Mouse (Mus musculus) MEL (cell line): ENCODE data around the gene Ptpre. TPM values are rescaled to one million over a fixed set of nuclear protein-coding genes. Genes with fewer than 3 reads are reported as not detected.

Experiments used
- DNase-seq: peaks from one replicate; pipeline ENCODE4 v3.0.0; 2011; ENCODE audit warnings: low read depth, low spot score
- H3K27ac ChIP-seq: 2 replicates; pipeline ENCODE4 v1.5.1; 2012; ENCODE audit warnings: low read depth, mild to moderate bottlenecking, control low read depth, low read length, moderate library complexity; ENCODE audit not compliant: control insufficient read depth
- H3K27me3 ChIP-seq, 2 experiments: fragments of 150-350 bp in 1 of 2; sonication (generic) in 1 of 2; 2 replicates each; pipeline ENCODE4 v1.6.1; 2012; ENCODE audit warnings: low read length in 2 of 2, mild to moderate bottlenecking in 2 of 2, improper control_type of control experiment in 1 of 2, moderate library complexity in 1 of 2; ENCODE audit not compliant: insufficient read depth in 2 of 2, control insufficient read depth in 1 of 2
- H3K36me3 ChIP-seq, 2 experiments: 2 replicates each; pipeline ENCODE4 v1.6.1; 2012 to 2014; ENCODE audit warnings: low read length in 2 of 2, improper control_type of control experiment in 1 of 2, inconsistent platforms in 1 of 2, mild to moderate bottlenecking in 1 of 2; ENCODE audit not compliant: insufficient read depth in 2 of 2, control insufficient read depth in 1 of 2
- H3K4me1 ChIP-seq, 2 experiments: fragments of 150-350 bp in 1 of 2; sonication (generic) in 1 of 2; 2 replicates each; pipeline ENCODE4 v1.6.1; 2012; ENCODE audit warnings: low read length in 2 of 2, improper control_type of control experiment in 1 of 2, mild to moderate bottlenecking in 1 of 2; ENCODE audit not compliant: insufficient read depth in 2 of 2, control insufficient read depth in 1 of 2
- H3K4me3 ChIP-seq, 2 experiments: fragments of 150-350 bp in 1 of 2; sonication (generic) in 1 of 2; 2 replicates each; pipeline ENCODE4 v1.5.1; 2012; ENCODE audit warnings: low read depth in 2 of 2, low read length in 2 of 2, mild to moderate bottlenecking in 2 of 2, moderate library complexity in 2 of 2, control low read depth in 1 of 2, improper control_type of control experiment in 1 of 2; ENCODE audit not compliant: control insufficient read depth in 1 of 2, insufficient read depth in 1 of 2
- H3K79me2 ChIP-seq: 2 replicates; pipeline ENCODE4 v1.6.1; 2012; ENCODE audit warnings: mild to moderate bottlenecking, low read length, moderate library complexity; ENCODE audit not compliant: control insufficient read depth, poor library complexity, insufficient read depth
- H3K9ac ChIP-seq: 2 replicates; pipeline ENCODE4 v1.6.1; 2012; ENCODE audit warnings: low read depth, mild to moderate bottlenecking, control low read depth, low read length, moderate library complexity; ENCODE audit not compliant: control insufficient read depth, poor library complexity, severe bottlenecking
- H3K9me3 ChIP-seq: fragments of 150-350 bp; sonication (generic); replicated peaks from 2 replicates; pipeline ENCODE4 v1.6.1; 2012; ENCODE audit warnings: mild to moderate bottlenecking, low read length, improper control_type of control experiment, moderate library complexity; ENCODE audit not compliant: insufficient read depth
- CHD1 ChIP-seq: IDR thresholded peaks from 2 replicates; pipeline ENCODE4 v1.6.1; 2012; ENCODE audit warnings: low read depth, mild to moderate bottlenecking, inconsistent platforms, low read length, improper control_type of control experiment
- CHD2 ChIP-seq: IDR thresholded peaks from 2 replicates; pipeline ENCODE4 v1.6.1; 2011; ENCODE audit warnings: low read length, improper control_type of control experiment
- CTCF ChIP-seq, 3 experiments: IDR thresholded peaks in 2 of 3; conservative IDR thresholded peaks in 1 of 3; 2 replicates each; pipeline ENCODE4 v1.5.1; 2011 to 2012; ENCODE audit warnings: low read length in 3 of 3, low read depth in 2 of 3, mild to moderate bottlenecking in 2 of 3, improper control_type of control experiment in 1 of 3, inconsistent platforms in 1 of 3, mixed read lengths in 1 of 3, moderate library complexity in 1 of 3; ENCODE audit not compliant: control insufficient read depth in 1 of 3, insufficient read depth in 1 of 3, poor library complexity in 1 of 3, severe bottlenecking in 1 of 3
- EP300 ChIP-seq, 2 experiments: IDR thresholded peaks; 2 replicates each; pipeline ENCODE4 v1.6.1; 2011; ENCODE audit warnings: improper control_type of control experiment in 2 of 2, low read length in 2 of 2, low read depth in 1 of 2, mild to moderate bottlenecking in 1 of 2
- KAT2A ChIP-seq: conservative IDR thresholded peaks from 2 replicates; pipeline ENCODE4 v1.6.1; 2012; ENCODE audit warnings: low read depth, low read length, improper control_type of control experiment, inconsistent platforms
- MAFK ChIP-seq: IDR thresholded peaks from 2 replicates; pipeline ENCODE4 v1.6.1; 2011; ENCODE audit warnings: low read depth, mild to moderate bottlenecking, low read length, improper control_type of control experiment, borderline replicate concordance
- MAX ChIP-seq: IDR thresholded peaks from 2 replicates; pipeline ENCODE4 v1.6.1; 2011; ENCODE audit warnings: low read length, improper control_type of control experiment
- NRF1 ChIP-seq: IDR thresholded peaks from 2 replicates; pipeline ENCODE4 v1.6.1; 2014; ENCODE audit warnings: low read depth, mild to moderate bottlenecking, inconsistent platforms, low read length, improper control_type of control experiment, moderate library complexity; ENCODE audit not compliant: poor library complexity, insufficient read depth, severe bottlenecking
- POLR2A ChIP-seq, 2 experiments: IDR thresholded peaks; 2 replicates each; pipeline ENCODE4 v1.6.1; 2011 to 2012; ENCODE audit warnings: low read length in 2 of 2, mild to moderate bottlenecking in 2 of 2, control low read depth in 1 of 2, improper control_type of control experiment in 1 of 2, low read depth in 1 of 2, moderate library complexity in 1 of 2; ENCODE audit not compliant: control insufficient read depth in 1 of 2, insufficient read depth in 1 of 2, poor library complexity in 1 of 2
- POLR2AphosphoS2 ChIP-seq: IDR thresholded peaks from 2 replicates; pipeline ENCODE4 v1.6.1; 2011; ENCODE audit warnings: low read length, improper control_type of control experiment
- POLR2AphosphoS5 ChIP-seq: IDR thresholded peaks from 2 replicates; pipeline ENCODE4 v1.6.1; 2012; ENCODE audit warnings: low read depth, borderline replicate concordance, mild to moderate bottlenecking, inconsistent platforms, low read length, moderate library complexity, mixed read lengths
- RAD21 ChIP-seq: IDR thresholded peaks from 2 replicates; pipeline ENCODE4 v1.6.1; 2011; ENCODE audit warnings: mild to moderate bottlenecking, low read depth, low read length, improper control_type of control experiment
- RCOR1 ChIP-seq: IDR thresholded peaks from 2 replicates; pipeline ENCODE4 v1.6.1; 2012; ENCODE audit warnings: low read depth, mild to moderate bottlenecking, inconsistent platforms, low read length, improper control_type of control experiment
- SMC3 ChIP-seq: IDR thresholded peaks from 2 replicates; pipeline ENCODE4 v1.6.1; 2011; ENCODE audit warnings: low read depth, low read length, improper control_type of control experiment
- TAL1 ChIP-seq: IDR thresholded peaks from 2 replicates; pipeline ENCODE4 v1.6.1; 2012; ENCODE audit warnings: mild to moderate bottlenecking, inconsistent platforms, low read length, moderate library complexity, mixed read lengths
- ZKSCAN1 ChIP-seq: IDR thresholded peaks from 2 replicates; pipeline ENCODE4 v1.6.1; 2012; ENCODE audit warnings: low read depth, mild to moderate bottlenecking, inconsistent platforms, low read length, improper control_type of control experiment, moderate library complexity
- ZMIZ1 ChIP-seq: IDR thresholded peaks from 2 replicates; pipeline ENCODE4 v1.6.1; 2012; ENCODE audit warnings: low read depth, mild to moderate bottlenecking, inconsistent platforms, low read length, improper control_type of control experiment, moderate library complexity
- ZNF384 ChIP-seq: IDR thresholded peaks from 2 replicates; pipeline ENCODE4 v1.6.1; 2012; ENCODE audit warnings: low read depth, mild to moderate bottlenecking, inconsistent platforms, low read length, improper control_type of control experiment
- polyA plus RNA-seq, 2 experiments: library from polyadenylated mRNA; stranded (reverse) in 1 of 2; unstranded in 1 of 2; fragments of >175 nt in 1 of 2; fragments of >200 nt in 1 of 2; gene quantifications; 2 replicates each; pipeline versions ENCODE4 v1.2.1 to v1.2.4; 2012; ENCODE audit warnings: low replicate concordance in 2 of 2, low read depth in 1 of 2; ENCODE audit not compliant: insufficient read length in 2 of 2, insufficient read depth in 1 of 2, missing spikeins in 1 of 2
- total RNA-seq: library from RNA; depleted of rRNA; stranded (reverse); fragments of 300-350 nt; gene quantifications from 2 replicates; pipeline ENCODE4 v1.2.3, GENCODE M21; 2012

Ptpre gene
- total and polyA plus RNA-seq, 3 experiments, result 4.9 to 12.9 TPM; not detected in 1

DNA sequence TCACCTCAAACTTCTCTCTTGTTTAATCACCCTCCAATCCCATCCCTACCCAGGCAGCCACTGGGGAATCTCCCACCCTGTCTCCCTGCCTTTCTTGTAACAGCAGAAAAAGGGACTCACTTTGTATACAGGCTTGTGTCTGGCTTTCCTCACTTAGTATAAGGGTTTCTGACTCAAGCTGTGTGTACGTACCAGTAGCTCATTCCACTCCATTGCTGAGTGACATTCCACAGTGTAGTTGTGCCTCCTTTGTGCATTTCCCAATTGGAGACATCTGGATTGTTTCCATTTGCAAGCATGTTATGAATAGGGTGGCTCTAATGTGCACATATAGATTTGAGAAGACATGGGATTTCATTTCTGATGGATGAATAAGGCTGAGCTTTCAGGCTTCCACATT, 23.0 kb downstream of the Ptpre start:
- Histone ChIP-seq H3K9ac (no peak overlapping the region), H3K27ac (no peak overlapping the region), H3K36me3 (peaks cover 0 to 12% of the 10 kb centered on the region in 2 experiments; a peak in 2 of 4 replicates), H3K4me3 (no peak overlapping the region), H3K79me2 (no peaks in the 10 kb centered on the region), H3K4me1 (peaks cover 0 to 15% of the 10 kb centered on the region in 2 experiments), H3K9me3 (no peaks in the 10 kb centered on the region), H3K27me3 (no peaks in the 10 kb centered on the region)
- DNase-seq, result no peak
- TF ChIP-seq MAFK, result no peak
- TF ChIP-seq NRF1, result no peak
- TF ChIP-seq ZKSCAN1, result no peak
- no peak for TF ChIP-seq CHD2
- TF ChIP-seq POLR2AphosphoS5, result no peak
- no peak for TF ChIP-seq ZMIZ1
- TF ChIP-seq ZNF384, result no peak
- TF ChIP-seq RAD21, result no peak
- no peak for TF ChIP-seq CTCF (IDR thresholded peaks at IDR 0.05 in 2 of 3, conservative IDR thresholded peaks at IDR 0.05 in 1 of 3; ENCODE audit: control insufficient read depth in 1 of 3, insufficient read depth in 1 of 3, low read depth in 2 of 3, low read length in 3 of 3, poor library complexity in 1 of 3, severe bottlenecking in 1 of 3)
- TF ChIP-seq MAX, result no peak

DNA sequence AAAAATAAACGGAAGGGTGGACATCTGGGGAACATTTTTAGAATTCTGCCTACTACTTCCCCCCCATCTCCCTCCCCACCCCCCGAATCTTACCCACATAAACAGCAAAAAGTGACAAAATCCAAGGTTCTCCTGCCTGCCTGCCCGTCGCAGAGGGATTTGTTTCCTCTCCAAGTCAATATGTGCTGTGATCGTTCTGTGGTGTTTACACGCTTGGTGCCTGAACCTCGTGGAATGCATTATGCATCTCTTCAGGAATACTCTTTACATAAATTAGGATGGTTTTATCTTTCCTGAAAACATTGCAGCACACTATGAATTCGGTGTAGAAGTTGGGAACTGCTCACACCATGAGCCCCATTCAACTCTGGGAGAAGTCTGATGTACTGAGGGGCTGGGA, 26.7 kb downstream of the Ptpre start:
- Histone ChIP-seq H3K4me1 (peaks cover 0 to 4% of the 10 kb centered on the region in 2 experiments; a peak in 1 of 4 replicates), H3K27me3 (no peaks in the 10 kb centered on the region), H3K9ac (no peak overlapping the region), H3K4me3 (no peak overlapping the region), H3K36me3 (no peaks in the 10 kb centered on the region)
- no peak for DNase-seq
- TF ChIP-seq TAL1 (no peak), EP300 (IDR thresholded peaks at IDR 0.05; ENCODE audit: low read depth in 1 of 2, low read length in 2 of 2) (no peak), CHD1 (no peak), POLR2A (IDR thresholded peaks at IDR 0.05; ENCODE audit: control insufficient read depth in 1 of 2, insufficient read depth in 1 of 2, low read depth in 1 of 2, low read length in 2 of 2, poor library complexity in 1 of 2) (no peak)
- TF ChIP-seq, all 39 proteins: peak for 0
- Histone ChIP-seq H3K79me2 (no peaks in the 10 kb centered on the region), H3K9me3 (no peaks in the 10 kb centered on the region), H3K27ac (no peak overlapping the region)

DNA sequence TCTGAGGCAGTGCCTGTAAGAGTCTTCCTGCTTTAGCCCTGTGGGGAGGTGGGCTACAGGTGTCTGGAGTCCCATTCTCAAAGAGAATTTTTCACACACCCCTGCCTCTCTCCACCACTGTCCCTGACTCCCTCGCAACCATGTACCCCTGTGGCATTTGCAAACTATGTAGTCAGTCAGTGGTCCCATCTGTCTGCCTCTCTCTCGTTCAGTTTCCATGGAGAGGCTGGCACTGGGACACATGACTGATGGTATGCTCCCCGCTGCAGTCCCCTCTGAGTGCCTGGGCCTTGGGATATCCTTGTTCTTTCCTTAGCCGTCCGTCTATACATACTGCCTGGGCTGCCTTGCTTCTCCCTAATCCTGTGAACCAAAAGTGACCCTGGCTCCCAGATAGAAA, 28.7 kb downstream of the Ptpre start:
- Histone ChIP-seq H3K4me3 (no peak overlapping the region), H3K79me2 (no peaks in the 10 kb centered on the region), H3K27me3 (no peaks in the 10 kb centered on the region), H3K9ac (no peak overlapping the region), H3K4me1 (peaks cover 0 to 4% of the 10 kb centered on the region in 2 experiments; a peak in 1 of 4 replicates), H3K9me3 (no peaks in the 10 kb centered on the region), H3K36me3 (no peaks in the 10 kb centered on the region; a peak in 1 of 4 replicates), H3K27ac (no peak overlapping the region)
- no peak for TF ChIP-seq KAT2A
- TF ChIP-seq EP300 (IDR thresholded peaks at IDR 0.05; ENCODE audit: low read depth in 1 of 2, low read length in 2 of 2), result no peak
- TF ChIP-seq RCOR1, result no peak
- no peak for TF ChIP-seq SMC3
- TF ChIP-seq ZKSCAN1, result no peak
- no peak for TF ChIP-seq RAD21
- TF ChIP-seq MAX, result no peak
- TF ChIP-seq POLR2AphosphoS2, result no peak
- DNase-seq, result no peak
